Mouse (Mus musculus): ENCODE data around the gene Espnl. TPM values are rescaled to one million over a fixed set of nuclear protein-coding genes. Genes with fewer than 3 reads are reported as not detected.

Espnl gene
- polyA plus RNA-seq, 1 experiment, result not detected

GRCm38 (mm10) chr1:91304621-91305020 is 17.3 kb upstream of the Espnl start:
- Histone ChIP-seq H3K4me1 (ENCODE audit: control insufficient read depth, insufficient read depth, low read length) (0 out of 2 replicates have a peak, but pooled peaks cover 3% of the 10 kb centered on the region), H3K27ac (ENCODE audit: insufficient read depth, low read depth, low read length) (no peak overlapping the region), H3K4me3 (ENCODE audit: insufficient read depth, low read depth, low read length) (no peak overlapping the region)
- WGBS, result 90% methylated on average over 4 of the region's 4 CpGs
- no peak for TF ChIP-seq POLR2A (IDR thresholded peaks at IDR 0.05; ENCODE audit: insufficient read depth, low read depth, low read length)
- no peak for TF ChIP-seq CTCF (IDR thresholded peaks at IDR 0.05; ENCODE audit: insufficient read depth, low read depth, low read length)

- 95% methylated on average over 13 of the region's 13 CpGs for WGBS
- TF ChIP-seq CTCF (IDR thresholded peaks at IDR 0.05; ENCODE audit: insufficient read depth, low read depth, low read length), result no peak
- TF ChIP-seq POLR2A (IDR thresholded peaks at IDR 0.05; ENCODE audit: insufficient read depth, low read depth, low read length), result no peak
Observed at GRCm38 (mm10) chr1:91309366-91310085, 12.3 kb upstream of the Espnl start.

GRCm38 (mm10) chr1:91312273-91312672 is 9.6 kb upstream of the Espnl start:
- WGBS, result 94% methylated on average over 4 of the region's 4 CpGs
- TF ChIP-seq POLR2A (IDR thresholded peaks at IDR 0.05; ENCODE audit: insufficient read depth, low read depth, low read length), result no peak
- TF ChIP-seq CTCF (IDR thresholded peaks at IDR 0.05; ENCODE audit: insufficient read depth, low read depth, low read length), result no peak
- no peak overlapping the region for H3K4me3 ChIP-seq (ENCODE audit: insufficient read depth, low read depth, low read length)
- peaks cover 9% of the 10 kb centered on the region for H3K4me1 ChIP-seq (ENCODE audit: control insufficient read depth, insufficient read depth, low read length)
- no peak overlapping the region for H3K27ac ChIP-seq (ENCODE audit: insufficient read depth, low read depth, low read length)

More at GRCm38 (mm10) chr1:91309366-91310085, 12.3 kb upstream of the Espnl start:
- no peak overlapping the region for H3K27ac ChIP-seq (ENCODE audit: insufficient read depth, low read depth, low read length)
- H3K4me3 ChIP-seq (ENCODE audit: insufficient read depth, low read depth, low read length), result no peak overlapping the region
- H3K4me1 ChIP-seq (ENCODE audit: control insufficient read depth, insufficient read depth, low read length), result peaks cover 9% of the 10 kb centered on the region

- WGBS, result 28% methylated on average over 5 of the region's 5 CpGs
- Histone ChIP-seq H3K27ac (ENCODE audit: insufficient read depth, low read depth, low read length) (0 out of 2 replicates have a peak overlapping the region, but pooled peaks have one; percentile 29), H3K4me3 (ENCODE audit: insufficient read depth, low read depth, low read length) (no peak overlapping the region), H3K4me1 (ENCODE audit: control insufficient read depth, insufficient read depth, low read length) (peaks cover 9% of the 10 kb centered on the region)
- no peak for TF ChIP-seq POLR2A (IDR thresholded peaks at IDR 0.05; ENCODE audit: insufficient read depth, low read depth, low read length)
- no peak for TF ChIP-seq CTCF (IDR thresholded peaks at IDR 0.05; ENCODE audit: insufficient read depth, low read depth, low read length)
Observed at GRCm38 (mm10) chr1:91313251-91313650, 8.6 kb upstream of the Espnl start.

GRCm38 (mm10) chr1:91317656-91318055 is 4.2 kb upstream of the Espnl start:
- 86% methylated on average over 6 of the region's 6 CpGs for WGBS
- Histone ChIP-seq H3K4me1 (ENCODE audit: control insufficient read depth, insufficient read depth, low read length) (peaks cover 5% of the 10 kb centered on the region), H3K27ac (ENCODE audit: insufficient read depth, low read depth, low read length) (no peak overlapping the region), H3K4me3 (ENCODE audit: insufficient read depth, low read depth, low read length) (no peak overlapping the region)
- TF ChIP-seq CTCF (IDR thresholded peaks at IDR 0.05; ENCODE audit: insufficient read depth, low read depth, low read length), result no peak
- no peak for TF ChIP-seq POLR2A (IDR thresholded peaks at IDR 0.05; ENCODE audit: insufficient read depth, low read depth, low read length)

- H3K27ac ChIP-seq (ENCODE audit: insufficient read depth, low read depth, low read length), result no peak overlapping the region
- no peaks in the 10 kb centered on the region for H3K4me1 ChIP-seq (ENCODE audit: control insufficient read depth, insufficient read depth, low read length)
- WGBS, result 86% methylated on average over 2 of the region's 2 CpGs
- TF ChIP-seq CTCF (IDR thresholded peaks at IDR 0.05; ENCODE audit: insufficient read depth, low read depth, low read length), result no peak
- no peak for TF ChIP-seq POLR2A (IDR thresholded peaks at IDR 0.05; ENCODE audit: insufficient read depth, low read depth, low read length)
- no peak overlapping the region for H3K4me3 ChIP-seq (ENCODE audit: insufficient read depth, low read depth, low read length)
Observed at GRCm38 (mm10) chr1:91324646-91325045, 2.8 kb downstream of the Espnl start.

GRCm38 (mm10) chr1:91325488-91326042 is 3.7 kb downstream of the Espnl start:
- H3K4me1 ChIP-seq (ENCODE audit: control insufficient read depth, insufficient read depth, low read length), result no peaks in the 10 kb centered on the region
- WGBS, result 79% methylated on average over 4 of the region's 4 CpGs
- TF ChIP-seq CTCF (IDR thresholded peaks at IDR 0.05; ENCODE audit: insufficient read depth, low read depth, low read length), result no peak
- no peak for TF ChIP-seq POLR2A (IDR thresholded peaks at IDR 0.05; ENCODE audit: insufficient read depth, low read depth, low read length)
- no peak overlapping the region for H3K4me3 ChIP-seq (ENCODE audit: insufficient read depth, low read depth, low read length)
- no peak overlapping the region for H3K27ac ChIP-seq (ENCODE audit: insufficient read depth, low read depth, low read length)

- H3K4me1 ChIP-seq (ENCODE audit: control insufficient read depth, insufficient read depth, low read length), result peaks cover 8% of the 10 kb centered on the region
- WGBS, result 27% methylated on average over 4 of the region's 4 CpGs
- no peak for TF ChIP-seq CTCF (IDR thresholded peaks at IDR 0.05; ENCODE audit: insufficient read depth, low read depth, low read length)
- TF ChIP-seq POLR2A (IDR thresholded peaks at IDR 0.05; ENCODE audit: insufficient read depth, low read depth, low read length), result no peak
- H3K4me3 ChIP-seq (ENCODE audit: insufficient read depth, low read depth, low read length), result no peak overlapping the region
- no peak overlapping the region for H3K27ac ChIP-seq (ENCODE audit: insufficient read depth, low read depth, low read length)
Observed at GRCm38 (mm10) chr1:91332102-91332501, 10.2 kb downstream of the Espnl start.

- TF ChIP-seq POLR2A (IDR thresholded peaks at IDR 0.05; ENCODE audit: insufficient read depth, low read depth, low read length), result no peak
- H3K4me3 ChIP-seq (ENCODE audit: insufficient read depth, low read depth, low read length), result no peak overlapping the region
- H3K27ac ChIP-seq (ENCODE audit: insufficient read depth, low read depth, low read length), result no peak overlapping the region
- H3K4me1 ChIP-seq (ENCODE audit: control insufficient read depth, insufficient read depth, low read length), result peaks cover 8% of the 10 kb centered on the region
Observed at GRCm38 (mm10) chr1:91333582-91333981, 11.7 kb downstream of the Espnl start.
